Mouse (Mus musculus) embryo, embryonic 9.5 days (tissue): ENCODE measurements at regions not wholly inside any gene's neighbourhood (a gene's known extent, or its start where the extent isn't known, plus 50 kb on each side); places are given as distances from the start of the nearest gene placed in this dataset.

Experiments
- DNase-seq: peaks from one replicate; pipeline ENCODE4 v3.0.0-alpha.2; 2017; ENCODE audit errors: extremely low spot score

- no peak for DNase-seq
Observed at GRCm38 (mm10) chr10:98838926-98839679, 75.1 kb upstream of the Atp2b1 start.

GRCm38 (mm10) chr10:98839963-98840362 is 74.2 kb upstream of the Atp2b1 start:
- DNase-seq: no peak

GRCm38 (mm10) chr10:98840411-98840810 is 73.8 kb upstream of the Atp2b1 start:
- DNase-seq: no peak

- DNase-seq: no peak
Observed at GRCm38 (mm10) chr10:98840957-98841831, 73.0 kb upstream of the Atp2b1 start.

GRCm38 (mm10) chr10:98841860-98842259 is 72.3 kb upstream of the Atp2b1 start:
- DNase-seq: no peak

- DNase-seq: no peak
Observed at GRCm38 (mm10) chr10:98842721-98843120, 71.5 kb upstream of the Atp2b1 start.

GRCm38 (mm10) chr10:98849851-98850250 is 64.4 kb upstream of the Atp2b1 start:
- DNase-seq: no peak

- DNase-seq: no peak
Observed at GRCm38 (mm10) chr10:98857395-98857794, 56.8 kb upstream of the Atp2b1 start.

GRCm38 (mm10) chr10:98861521-98861920 is 52.7 kb upstream of the Atp2b1 start:
- no peak for DNase-seq

- DNase-seq: no peak
Observed at GRCm38 (mm10) chr10:98862712-98863111, 51.5 kb upstream of the Atp2b1 start.

- DNase-seq: no peak
Observed at GRCm38 (mm10) chr10:98864384-98864783, 49.8 kb upstream of the Atp2b1 start.
